Mouse (Mus musculus) forebrain, embryonic 12.5 days (tissue): Measurements from ENCODE around the gene Rabl2. TPM values are rescaled to one million over a fixed set of nuclear protein-coding genes. Genes with fewer than 3 reads are reported as not detected.

Experiments used
- ATAC-seq: fragments of 200-750 bp; cut with Nextera tagmentation; 2 replicates; pipeline ENCODE4 v1.8.0; 2017; ENCODE audit warnings: moderate TSS enrichment; ENCODE audit not compliant: low FRiP score
- H3K27ac ChIP-seq: fragments of 300-500 bp; sonication (generic); 2 replicates; pipeline ENCODE4 v1.5.1; 2016; ENCODE audit warnings: mild to moderate bottlenecking
- H3K27me3 ChIP-seq: fragments of 300-500 bp; sonication (generic); 2 replicates; pipeline ENCODE4 v1.6.1; 2016; ENCODE audit warnings: mild to moderate bottlenecking
- H3K36me3 ChIP-seq: fragments of 300-500 bp; sonication (generic); replicated peaks from 2 replicates; pipeline ENCODE4 v1.6.1; 2016; ENCODE audit warnings: mild to moderate bottlenecking
- H3K4me1 ChIP-seq: fragments of 300-500 bp; sonication (generic); 2 replicates; pipeline ENCODE4 v1.6.1; 2016
- H3K4me2 ChIP-seq: fragments of 300-500 bp; sonication (generic); 2 replicates; pipeline ENCODE4 v1.6.1; 2016; ENCODE audit warnings: mild to moderate bottlenecking, moderate library complexity
- H3K4me3 ChIP-seq: fragments of 300-500 bp; sonication (generic); replicated peaks from 2 replicates; pipeline ENCODE4 v1.5.1; 2016; ENCODE audit warnings: mild to moderate bottlenecking
- H3K9ac ChIP-seq: fragments of 300-500 bp; sonication (generic); 2 replicates; pipeline ENCODE4 v1.6.1; 2016; ENCODE audit warnings: mild to moderate bottlenecking
- H3K9me3 ChIP-seq: fragments of 300-500 bp; sonication (generic); 2 replicates; pipeline ENCODE4 v1.6.1; 2016
- WGBS: fragments of 180-500 bp; shearing (Covaris S2); methylation state at CpG from one replicate; pipeline ENCODE4 v1.1.7; 2016; 5-methylcytosine and 5-hydroxymethylcytosine counted together
- polyA plus RNA-seq: library from polyadenylated mRNA; unstranded; fragments of >200 nt; fragmentation: Nextera tagmentation; extraction: Ambion mirVana; gene quantifications from 2 replicates; pipeline ENCODE4 v1.2.1, GENCODE M21; 2016

Gene Rabl2
- polyA plus RNA-seq, 1 experiment from 2014 or later, result 60.7 TPM

GRCm38 (mm10) chr15:89547824-89548601, 43.7 kb downstream of the Rabl2 start:
- WGBS, result 8% methylated on average over 56 of the region's 58 CpGs
- peak; percentile 90 for ATAC-seq
- H3K9me3 ChIP-seq, result no peaks in the 10 kb centered on the region
- H3K9ac ChIP-seq, result peak overlapping the region; percentile 41; the same call in 1 of the 2 replicates
- no peak overlapping the region for H3K27ac ChIP-seq
- peaks cover 22% of the 10 kb centered on the region; the same call in 1 of the 2 replicates for H3K36me3 ChIP-seq
- H3K4me3 ChIP-seq, result peak overlapping the region; percentile 34
- peaks cover 36% of the 10 kb centered on the region for H3K27me3 ChIP-seq
- peak overlapping the region; percentile 60 for H3K4me2 ChIP-seq
- peaks cover 20% of the 10 kb centered on the region for H3K4me1 ChIP-seq

GRCm38 (mm10) chr15:89547321-89547720, 44.4 kb downstream of the Rabl2 start:
- H3K4me3 ChIP-seq, result peak overlapping the region; percentile 34
- peaks cover 20% of the 10 kb centered on the region for H3K4me1 ChIP-seq
- no peaks in the 10 kb centered on the region for H3K9me3 ChIP-seq
- peaks cover 24% of the 10 kb centered on the region; the same call in 1 of the 2 replicates for H3K36me3 ChIP-seq
- no peak overlapping the region for H3K27ac ChIP-seq
- peaks cover 36% of the 10 kb centered on the region for H3K27me3 ChIP-seq
- 45% methylated on average over 8 of the region's 8 CpGs for WGBS
- no peak for ATAC-seq
- no peak overlapping the region for H3K9ac ChIP-seq
- H3K4me2 ChIP-seq, result peak overlapping the region; percentile 60

GRCm38 (mm10) chr15:89544171-89544570, 47.6 kb downstream of the Rabl2 start:
- H3K27ac ChIP-seq, result no peak overlapping the region
- no peak overlapping the region for H3K4me3 ChIP-seq
- 90% methylated on average over 7 of the region's 7 CpGs for whole genome bisulfite sequencing
- H3K36me3 ChIP-seq, result peaks cover 15% of the 10 kb centered on the region; the same call in 1 of the 2 replicates
- no peaks in the 10 kb centered on the region for H3K9me3 ChIP-seq
- H3K4me1 ChIP-seq, result peaks cover 20% of the 10 kb centered on the region
- no peak for ATAC-seq
- peaks cover 32% of the 10 kb centered on the region for H3K27me3 ChIP-seq
- no peak overlapping the region for H3K9ac ChIP-seq
- H3K4me2 ChIP-seq, result no peak overlapping the region

- Histone ChIP-seq H3K9me3 (no peaks in the 10 kb centered on the region), H3K27ac (no peak overlapping the region), H3K27me3 (no peaks in the 10 kb centered on the region), H3K4me2 (peak overlapping the region; percentile 79), H3K9ac (peak overlapping the region; percentile 65; the same call in 1 of the 2 replicates), H3K4me3 (peak overlapping the region; percentile 45), H3K36me3 (no peaks in the 10 kb centered on the region), H3K4me1 (peaks cover 29% of the 10 kb centered on the region)
- ATAC-seq, result no peak
- WGBS, result 88% methylated on average over 10 of the region's 10 CpGs
These were observed 57.9 kb downstream of the Rabl2 start for GRCm38 (mm10) chr15:89533843-89534207.

- H3K9ac ChIP-seq, result peak overlapping the region; percentile 65
- no peaks in the 10 kb centered on the region for H3K36me3 ChIP-seq
- 60% methylated on average over 23 of the region's 23 CpGs for WGBS
- H3K4me3 ChIP-seq, result peak overlapping the region; percentile 45
- H3K27ac ChIP-seq, result peak overlapping the region; percentile 81
- peak; percentile 53 for ATAC-seq
- peak overlapping the region; percentile 79 for H3K4me2 ChIP-seq
- no peaks in the 10 kb centered on the region for H3K9me3 ChIP-seq
- H3K27me3 ChIP-seq, result no peaks in the 10 kb centered on the region
- peaks cover 29% of the 10 kb centered on the region for H3K4me1 ChIP-seq
These were observed 58.5 kb downstream of the Rabl2 start for GRCm38 (mm10) chr15:89532924-89533842.

Other genes with a start within 250 kb of the Rabl2 start
- gene Lmf2, start 236.3 kb downstream of the Rabl2 start, polyA plus RNA-seq, result 45.6 and 47.0 TPM in 2 replicates
- 186 and 191 TPM in 2 replicates for gene Ncaph2, start 236.2 kb downstream of the Rabl2 start, polyA plus RNA-seq
- 4.7 and 5.1 TPM in 2 replicates for gene Sco2, start 218.1 kb downstream of the Rabl2 start, polyA plus RNA-seq
- 1.1 and 1.4 TPM in 2 replicates for gene Tymp, start 214.9 kb downstream of the Rabl2 start, polyA plus RNA-seq
- 1.1 TPM in 2 replicates for gene Odf3b, start 212.6 kb downstream of the Rabl2 start, polyA plus RNA-seq
- gene Klhdc7b, start 207.0 kb downstream of the Rabl2 start, polyA plus RNA-seq, result not detected in 2 replicates
- gene Syce3, start 181.4 kb downstream of the Rabl2 start, polyA plus RNA-seq, result not detected in 2 replicates
- 0.67 and 0.70 TPM in 2 replicates for gene Cpt1b, start 166.1 kb downstream of the Rabl2 start, polyA plus RNA-seq
- 3.8 and 5.0 TPM in 2 replicates for gene C730034F03Rik, start 162.3 kb downstream of the Rabl2 start, polyA plus RNA-seq
- gene Gm44502, start 162.2 kb downstream of the Rabl2 start, polyA plus RNA-seq, result 0.27 TPM in 1 of 2 replicates, not detected in the other
- gene Chkb, start 162.0 kb downstream of the Rabl2 start, polyA plus RNA-seq, result 58.8 and 62.6 TPM in 2 replicates
- 44.1 and 51.6 TPM in 2 replicates for gene Mapk8ip2, start 138.0 kb downstream of the Rabl2 start, polyA plus RNA-seq
- 12.5 and 13.6 TPM in 2 replicates for gene Arsa, start 114.5 kb downstream of the Rabl2 start, polyA plus RNA-seq
- gene Shank3, start 92.3 kb downstream of the Rabl2 start, polyA plus RNA-seq, result 7.9 and 8.8 TPM in 2 replicates
- 1.5 and 1.7 TPM in 2 replicates for gene Acr, start 23.6 kb downstream of the Rabl2 start, polyA plus RNA-seq
- gene Syt10, start 249.9 kb upstream of the Rabl2 start, polyA plus RNA-seq, result 0.23 and 0.31 TPM in 2 replicates